Mouse (Mus musculus): ENCODE data around the gene Brap. TPM values are rescaled to one million over a fixed set of nuclear protein-coding genes. Genes with fewer than 3 reads are reported as not detected.

Brap gene
- polyA plus RNA-seq, 1 experiment from 2014 or later, result 36.1 TPM

- Histone ChIP-seq H3K4me1 (ENCODE audit: control insufficient read depth, insufficient read depth, low read depth, low read length) (peaks cover 2% of the 10 kb centered on the region; the same call in 1 of the 2 replicates), H3K9me3 (ENCODE audit: control insufficient read depth, low read length) (no peaks in the 10 kb centered on the region), H3K4me2 (ENCODE audit: low read length) (peak overlapping the region; percentile 61), H3K27ac (ENCODE audit: low read depth, low read length) (no peak overlapping the region), H3K27me3 (replicated peaks; ENCODE audit: control insufficient read depth, insufficient read depth, low read length) (no peaks in the 10 kb centered on the region), H3K9ac (ENCODE audit: low read depth, low read length) (peak overlapping the region; percentile 31; the same call in 1 of the 2 replicates), H3K4me3 (ENCODE audit: low read length) (peak overlapping the region; percentile 25), H3K36me3 (ENCODE audit: control insufficient read depth, insufficient read depth, low read length) (no peaks in the 10 kb centered on the region)
- WGBS, result 5% methylated on average over 20 of the region's 20 CpGs
- ATAC-seq, result no peak
These were observed 44.3 kb downstream of the Brap start for GRCm38 (mm10) chr5:121704512-121705248.

- Histone ChIP-seq H3K27ac (ENCODE audit: low read depth, low read length) (no peak overlapping the region), H3K4me1 (ENCODE audit: control insufficient read depth, insufficient read depth, low read depth, low read length) (peaks cover 16% of the 10 kb centered on the region), H3K4me3 (ENCODE audit: low read length) (no peak overlapping the region), H3K9ac (ENCODE audit: low read depth, low read length) (no peak overlapping the region), H3K9me3 (ENCODE audit: control insufficient read depth, low read length) (no peaks in the 10 kb centered on the region), H3K4me2 (ENCODE audit: low read length) (peak overlapping the region; percentile 90), H3K27me3 (replicated peaks; ENCODE audit: control insufficient read depth, insufficient read depth, low read length) (no peaks in the 10 kb centered on the region), H3K36me3 (ENCODE audit: control insufficient read depth, insufficient read depth, low read length) (no peaks in the 10 kb centered on the region)
- ATAC-seq, result no peak
- WGBS, result 45% methylated on average over 2 of the region's 2 CpGs
These were observed 50.0 kb downstream of the Brap start for GRCm38 (mm10) chr5:121710402-121710801.

- no peak for ATAC-seq
- Histone ChIP-seq H3K4me1 (ENCODE audit: control insufficient read depth, insufficient read depth, low read depth, low read length) (peaks cover 21% of the 10 kb centered on the region), H3K36me3 (ENCODE audit: control insufficient read depth, insufficient read depth, low read length) (no peaks in the 10 kb centered on the region), H3K4me2 (ENCODE audit: low read length) (peak overlapping the region; percentile 90), H3K4me3 (ENCODE audit: low read length) (peak overlapping the region; percentile 99), H3K9me3 (ENCODE audit: control insufficient read depth, low read length) (no peaks in the 10 kb centered on the region), H3K27ac (ENCODE audit: low read depth, low read length) (peak overlapping the region; percentile 99), H3K27me3 (replicated peaks; ENCODE audit: control insufficient read depth, insufficient read depth, low read length) (no peaks in the 10 kb centered on the region), H3K9ac (ENCODE audit: low read depth, low read length) (peak overlapping the region; percentile 97)
- under 1% methylated on average over 12 of the region's 12 CpGs for WGBS
These were observed 50.4 kb downstream of the Brap start for GRCm38 (mm10) chr5:121710851-121711173.

GRCm38 (mm10) chr5:121711174-121711927 lies 51.0 kb downstream of the Brap start, which contains the start of gene Atxn2:
Atxn2 (plus strand) TSS chr5:121711337.
- Histone ChIP-seq H3K4me3 (ENCODE audit: low read length) (peak within 1 kb of the TSS; percentile 99), H3K27me3 (replicated peaks; ENCODE audit: control insufficient read depth, insufficient read depth, low read length) (no peaks in the 10 kb centered on the region), H3K4me2 (ENCODE audit: low read length) (peak within 1 kb of the TSS; percentile 94), H3K9ac (ENCODE audit: low read depth, low read length) (peak within 1 kb of the TSS; percentile 97), H3K9me3 (ENCODE audit: control insufficient read depth, low read length) (no peaks in the 10 kb centered on the region), H3K27ac (ENCODE audit: low read depth, low read length) (peak within 1 kb of the TSS; percentile 99), H3K36me3 (ENCODE audit: control insufficient read depth, insufficient read depth, low read length) (no peaks in the 10 kb centered on the region), H3K4me1 (ENCODE audit: control insufficient read depth, insufficient read depth, low read depth, low read length) (peaks cover 25% of the 10 kb centered on the region)
- peak; percentile 79 for ATAC-seq
- WGBS, result 0% methylated on average over 16 of the region's 103 CpGs

- Histone ChIP-seq H3K4me1 (ENCODE audit: control insufficient read depth, insufficient read depth, low read depth, low read length) (peaks cover 25% of the 10 kb centered on the region), H3K4me3 (ENCODE audit: low read length) (peak overlapping the region; percentile 99), H3K9ac (ENCODE audit: low read depth, low read length) (peak overlapping the region; percentile 97), H3K4me2 (ENCODE audit: low read length) (peak overlapping the region; percentile 94), H3K36me3 (ENCODE audit: control insufficient read depth, insufficient read depth, low read length) (no peaks in the 10 kb centered on the region), H3K27ac (ENCODE audit: low read depth, low read length) (peak overlapping the region; percentile 99), H3K9me3 (ENCODE audit: control insufficient read depth, low read length) (no peaks in the 10 kb centered on the region), H3K27me3 (replicated peaks; ENCODE audit: control insufficient read depth, insufficient read depth, low read length) (no peaks in the 10 kb centered on the region)
- 0% methylated on average over 25 of the region's 57 CpGs for WGBS
- peak; percentile 57 for ATAC-seq
These were observed 51.5 kb downstream of the Brap start for GRCm38 (mm10) chr5:121711928-121712231.

GRCm38 (mm10) chr5:121712232-121712933 lies 52.0 kb downstream of the Brap start:
- Histone ChIP-seq H3K9ac (ENCODE audit: low read depth, low read length) (peak overlapping the region; percentile 97), H3K4me1 (ENCODE audit: control insufficient read depth, insufficient read depth, low read depth, low read length) (peaks cover 25% of the 10 kb centered on the region), H3K27me3 (replicated peaks; ENCODE audit: control insufficient read depth, insufficient read depth, low read length) (no peaks in the 10 kb centered on the region), H3K9me3 (ENCODE audit: control insufficient read depth, low read length) (no peaks in the 10 kb centered on the region), H3K27ac (ENCODE audit: low read depth, low read length) (peak overlapping the region; percentile 99), H3K4me3 (ENCODE audit: low read length) (peak overlapping the region; percentile 99), H3K4me2 (ENCODE audit: low read length) (peak overlapping the region; percentile 94), H3K36me3 (ENCODE audit: control insufficient read depth, insufficient read depth, low read length) (no peaks in the 10 kb centered on the region)
- peak; percentile 40 for ATAC-seq
- WGBS, result 0% methylated on average over 21 of the region's 66 CpGs

- H3K36me3 ChIP-seq (ENCODE audit: control insufficient read depth, insufficient read depth, low read length), result no peaks in the 10 kb centered on the region
- peak; percentile 59 for ATAC-seq
- peak overlapping the region; percentile 99 for H3K4me3 ChIP-seq (ENCODE audit: low read length)
- H3K4me1 ChIP-seq (ENCODE audit: control insufficient read depth, insufficient read depth, low read depth, low read length), result peaks cover 25% of the 10 kb centered on the region
- peak overlapping the region; percentile 99 for H3K27ac ChIP-seq (ENCODE audit: low read depth, low read length)
- H3K4me2 ChIP-seq (ENCODE audit: low read length), result peak overlapping the region; percentile 94
- no peaks in the 10 kb centered on the region for H3K9me3 ChIP-seq (ENCODE audit: control insufficient read depth, low read length)
- peak overlapping the region; percentile 97 for H3K9ac ChIP-seq (ENCODE audit: low read depth, low read length)
- H3K27me3 ChIP-seq (replicated peaks; ENCODE audit: control insufficient read depth, insufficient read depth, low read length), result no peaks in the 10 kb centered on the region
- WGBS, result 0% methylated on average over 24 of the region's 32 CpGs
These were observed 52.7 kb downstream of the Brap start for GRCm38 (mm10) chr5:121712934-121713538.

- 94% methylated on average over 1 of the region's 1 CpGs for WGBS
These were observed 54.0 kb downstream of the Brap start for GRCm38 (mm10) chr5:121714331-121714730.

More at GRCm38 (mm10) chr5:121714331-121714730, 54.0 kb downstream of the Brap start:
- no peak overlapping the region for H3K4me3 ChIP-seq (ENCODE audit: low read length)
- H3K4me1 ChIP-seq (ENCODE audit: control insufficient read depth, insufficient read depth, low read depth, low read length), result peaks cover 28% of the 10 kb centered on the region
- peak overlapping the region; percentile 94; the same call in 1 of the 2 replicates for H3K4me2 ChIP-seq (ENCODE audit: low read length)
- H3K27me3 ChIP-seq (replicated peaks; ENCODE audit: control insufficient read depth, insufficient read depth, low read length), result no peaks in the 10 kb centered on the region
- no peak overlapping the region for H3K9ac ChIP-seq (ENCODE audit: low read depth, low read length)
- H3K27ac ChIP-seq (ENCODE audit: low read depth, low read length), result no peak overlapping the region
- H3K9me3 ChIP-seq (ENCODE audit: control insufficient read depth, low read length), result no peaks in the 10 kb centered on the region
- no peaks in the 10 kb centered on the region for H3K36me3 ChIP-seq (ENCODE audit: control insufficient read depth, insufficient read depth, low read length)
- ATAC-seq, result no peak

Measured in hindbrain, embryonic 16.5 days (tissue).